Mouse (Mus musculus): Measurements from ENCODE around the gene Chst4.

Chst4 gene

DNA sequence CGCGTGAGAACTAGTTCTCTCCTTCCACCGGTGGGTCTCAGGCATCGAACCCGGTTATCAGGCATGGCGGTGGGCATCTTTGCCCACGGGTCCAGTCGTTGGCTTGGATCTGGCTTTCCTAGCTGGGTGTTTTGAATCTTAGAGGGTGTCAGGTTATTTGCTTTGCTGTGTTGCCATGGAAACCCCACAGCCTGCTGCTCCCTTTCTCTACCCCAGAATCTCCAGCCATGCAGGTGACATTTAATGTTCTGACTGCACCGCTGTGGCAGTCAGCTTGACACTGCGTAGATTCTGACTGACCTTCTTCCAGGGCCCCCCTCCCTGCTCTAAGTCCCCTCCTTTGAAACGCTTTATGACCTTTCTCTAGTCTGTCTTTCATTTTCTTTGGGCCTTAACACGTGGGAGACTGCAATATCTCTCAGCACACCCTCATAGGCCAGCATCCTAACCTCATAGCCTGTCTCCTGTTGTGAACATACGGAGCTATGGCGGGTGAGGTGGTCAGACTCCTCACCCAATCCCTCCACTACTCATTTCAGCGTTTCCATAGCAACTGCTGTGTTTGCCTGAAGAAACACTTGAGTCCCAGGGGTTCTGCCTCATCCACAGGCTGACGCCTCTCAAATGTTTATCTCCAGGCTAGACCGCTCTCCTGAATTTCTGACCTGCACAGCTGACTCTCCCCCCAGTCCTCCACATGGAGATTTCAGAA is 33.1 kb downstream of the Chst4 start:
- no peak for DNase-seq (ENCODE audit: low spot score)

DNA sequence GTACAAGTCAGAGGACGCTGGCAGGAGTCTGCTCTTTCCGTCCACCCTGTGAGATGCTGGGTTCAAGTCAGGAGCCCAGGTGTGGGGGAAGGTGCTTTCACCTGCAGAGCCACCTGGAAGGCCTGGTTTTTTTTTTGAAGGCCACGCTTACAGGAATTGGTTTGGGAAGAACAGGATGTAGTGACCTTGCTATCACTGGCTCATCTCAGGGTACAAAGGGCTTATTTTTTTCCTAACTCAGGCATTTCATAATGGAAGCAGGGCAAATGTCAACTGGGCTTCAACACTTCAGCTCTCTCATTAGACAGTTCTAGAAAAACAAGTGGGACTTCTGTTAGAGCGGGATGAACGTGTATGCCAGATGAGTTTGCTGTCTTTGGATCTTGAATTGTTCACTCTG is 35.2 kb downstream of the Chst4 start:
- no peak for DNase-seq (ENCODE audit: low spot score)

DNA sequence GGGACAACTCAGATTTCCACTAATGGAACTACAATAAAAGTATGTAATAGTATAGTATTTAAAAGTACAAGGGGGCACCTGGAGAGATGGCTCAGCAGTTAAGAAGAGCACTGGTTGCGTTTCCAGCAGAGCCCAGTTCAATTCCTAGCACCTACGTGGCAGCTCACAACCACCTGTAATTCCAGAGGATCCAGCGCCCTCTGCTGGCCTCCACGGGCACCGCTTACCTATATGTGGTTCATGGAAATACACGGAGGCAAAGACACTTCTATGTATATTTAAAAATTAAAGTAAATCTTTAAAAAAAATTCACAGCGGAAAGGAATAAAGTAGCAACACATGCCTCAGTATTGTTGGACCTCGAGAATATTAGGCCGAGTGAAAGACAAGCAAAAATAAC is 36.6 kb downstream of the Chst4 start:
- no peak for DNase-seq (ENCODE audit: low spot score)

DNA sequence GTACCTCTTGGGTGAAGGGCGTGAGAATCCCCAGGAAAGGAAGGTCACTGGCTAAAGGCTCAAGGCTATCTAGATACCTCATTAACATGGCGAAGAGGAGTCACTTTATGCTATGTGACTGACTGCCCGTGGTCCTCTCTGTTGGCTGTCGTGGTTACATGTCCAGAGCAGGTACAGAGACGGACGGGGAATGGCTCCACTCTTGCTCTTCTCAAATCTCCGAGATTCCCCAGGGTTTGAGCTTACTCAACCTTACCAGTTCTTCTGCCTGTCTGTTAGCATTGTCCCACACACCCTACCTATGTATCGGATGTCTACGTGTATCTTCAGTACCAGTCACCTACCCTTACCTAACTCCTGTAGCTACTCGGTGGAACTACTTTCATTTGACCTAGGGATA is 39.6 kb downstream of the Chst4 start:
- DNase-seq (ENCODE audit: low spot score): no peak

DNA sequence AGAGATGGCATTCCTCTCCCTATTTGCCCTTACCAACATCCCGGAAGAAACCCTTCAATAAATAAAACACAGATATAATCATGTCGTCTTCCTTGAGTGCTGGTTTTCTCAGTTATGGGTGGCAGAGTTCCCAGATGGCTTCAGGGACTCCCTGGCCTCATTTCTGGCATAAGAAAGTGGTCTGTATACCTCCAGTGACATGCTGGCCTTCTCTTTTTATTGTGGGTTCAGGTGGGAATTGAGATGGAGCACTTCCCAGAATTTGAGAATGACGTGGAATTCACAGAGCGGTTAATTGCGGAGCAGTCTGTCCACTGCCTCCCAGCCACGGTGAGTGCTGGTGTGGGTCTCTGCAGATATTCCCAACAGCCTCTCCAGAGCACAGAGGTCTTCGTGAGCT is 41.5 kb downstream of the Chst4 start:
- no peak for DNase-seq (ENCODE audit: low spot score)

DNA sequence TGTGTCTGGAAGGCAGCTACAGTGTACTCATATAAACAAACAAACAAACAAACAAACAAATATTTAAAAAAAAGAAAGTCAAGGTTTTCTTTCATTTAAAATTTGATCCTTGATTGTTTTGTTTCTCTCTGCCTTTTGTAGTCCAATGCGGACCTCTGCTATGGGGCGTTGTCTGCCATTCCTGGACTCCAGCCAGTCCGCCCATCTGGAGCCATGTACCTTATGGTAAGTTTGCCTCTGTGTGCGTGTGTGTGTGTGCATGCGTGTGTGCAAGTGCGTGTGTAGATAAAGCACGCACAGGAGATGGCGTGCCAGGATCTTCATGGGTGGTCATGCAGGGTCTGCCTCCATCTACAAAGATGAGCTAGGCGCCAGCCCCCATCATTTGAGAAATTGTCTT is 42.2 kb downstream of the Chst4 start:
- no peak for DNase-seq (ENCODE audit: low spot score)

DNA sequence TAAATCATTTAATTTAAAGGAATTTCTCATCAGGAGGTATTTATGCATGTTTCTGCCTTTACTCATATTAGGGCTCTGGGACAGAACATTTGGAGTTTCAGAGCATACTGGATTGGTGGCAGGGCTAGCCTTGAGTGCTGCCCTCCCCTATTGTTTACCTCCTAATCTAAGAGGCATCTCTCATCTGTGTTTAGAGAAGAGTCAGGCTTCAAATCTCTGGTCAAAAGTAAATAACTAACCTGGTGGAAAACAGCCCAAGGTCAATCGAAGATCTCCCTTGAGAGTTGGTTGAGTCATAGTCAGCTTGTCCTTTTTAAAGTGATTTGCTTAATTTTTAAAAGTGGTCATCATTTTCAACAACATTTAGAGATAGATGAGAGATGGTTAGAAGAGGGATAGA is 46.6 kb downstream of the Chst4 start:
- DNase-seq (ENCODE audit: low spot score): no peak

DNA sequence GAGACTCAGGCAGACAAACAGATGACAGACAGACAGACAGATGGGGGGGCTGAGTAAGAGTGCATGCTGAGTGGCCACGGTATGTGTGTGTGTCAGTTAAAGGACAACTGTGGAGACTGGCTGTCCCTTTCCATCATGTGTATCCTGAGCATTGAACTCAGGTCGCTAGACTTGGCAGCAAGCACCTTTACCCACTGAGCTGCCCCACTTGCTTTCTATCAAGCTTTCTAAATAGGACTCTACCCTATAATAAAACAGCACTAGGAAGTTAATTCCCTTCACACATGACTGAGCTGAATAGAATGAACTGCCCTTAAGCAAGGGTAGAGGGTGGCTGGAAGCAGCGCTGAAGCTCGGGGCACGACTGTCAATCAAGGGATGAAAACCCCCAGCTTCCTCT is 47.4 kb downstream of the Chst4 start:
- no peak for DNase-seq (ENCODE audit: low spot score)

DNA sequence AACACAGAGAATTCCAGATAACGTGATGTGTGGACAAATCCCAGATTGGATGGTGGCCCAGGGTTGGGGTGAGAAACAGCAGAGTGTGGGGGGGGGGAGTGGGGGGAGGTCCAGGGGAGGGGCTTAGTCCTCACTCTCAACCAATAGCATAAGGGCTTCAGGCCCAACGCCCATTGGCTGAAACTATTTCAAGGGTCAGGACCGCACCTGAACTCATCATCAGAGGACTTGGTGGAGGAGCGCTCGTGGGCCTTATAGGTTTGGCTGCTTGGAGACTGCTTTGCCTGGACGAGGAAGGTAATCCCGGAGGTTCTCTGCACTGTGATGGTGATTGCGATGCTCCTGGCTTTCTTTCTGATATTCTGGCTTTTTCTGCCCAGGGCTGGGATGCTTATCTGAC is 49.3 kb downstream of the Chst4 start, which contains the start of gene Tat:
Tat (plus strand) TSS at position 214 of the 400 bp plus-strand sequence.
- DNase-seq (ENCODE audit: low spot score): no peak

DNA sequence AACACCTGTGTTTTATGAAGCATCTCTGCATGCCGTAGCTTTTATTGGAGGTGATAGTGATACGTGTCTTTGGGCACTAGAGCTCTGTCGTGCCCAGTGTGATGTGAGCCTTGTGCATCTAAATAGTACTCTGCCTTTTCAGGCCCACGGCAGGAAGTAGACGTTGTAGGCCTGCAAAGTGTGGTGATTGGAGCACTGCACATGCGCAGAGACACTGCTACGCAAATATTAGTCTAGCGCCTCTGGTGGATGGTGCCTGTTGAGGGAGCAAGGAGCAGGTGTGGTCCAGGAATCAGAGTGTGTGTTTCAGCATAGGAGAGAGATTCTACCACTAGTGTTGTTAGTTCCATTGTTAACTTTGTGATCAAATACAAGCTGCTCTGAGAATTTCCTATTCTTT is 50.4 kb downstream of the Chst4 start:
- DNase-seq (ENCODE audit: low spot score): no peak

DNA sequence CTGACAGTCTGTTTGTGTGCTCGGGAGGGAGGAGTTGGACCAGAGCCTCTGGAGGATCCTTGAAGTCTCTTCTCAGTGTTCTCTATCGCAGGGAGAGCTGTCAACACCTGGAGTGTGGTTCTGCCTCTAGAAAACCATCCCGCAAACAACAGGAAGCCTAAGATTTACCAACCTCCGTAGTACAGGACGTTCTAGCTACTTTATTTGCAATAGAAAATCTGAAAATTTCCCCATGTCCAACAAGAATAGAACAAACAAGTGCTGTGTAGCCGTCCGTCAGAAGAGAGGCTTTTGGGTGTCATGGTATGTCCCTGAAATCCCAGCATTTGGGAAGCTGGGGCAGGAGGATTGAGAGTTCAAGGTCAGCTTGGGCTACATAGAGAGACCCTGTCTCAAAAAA is 51.8 kb downstream of the Chst4 start:
- DNase-seq (ENCODE audit: low spot score): no peak

DNA sequence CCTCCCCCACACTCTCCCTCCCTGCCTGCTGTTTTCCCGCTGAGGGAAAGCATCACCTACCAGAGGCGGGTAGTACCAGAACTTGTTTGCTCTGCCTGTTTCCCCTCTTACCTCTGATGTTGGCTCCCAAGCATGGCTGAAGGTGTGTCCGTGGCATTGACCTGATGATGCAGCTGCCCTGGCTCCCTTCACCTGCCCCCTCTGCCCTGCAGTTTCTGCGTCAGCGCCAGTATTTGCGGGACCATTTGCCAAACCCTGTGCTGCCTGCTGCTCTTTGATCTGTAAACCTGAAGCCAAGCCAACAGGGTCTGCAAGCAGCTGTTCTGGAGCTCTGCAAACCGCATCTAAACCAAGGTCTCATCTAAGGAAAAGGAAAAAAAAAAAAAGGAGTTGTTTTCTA is 53.2 kb downstream of the Chst4 start:
- no peak for DNase-seq (ENCODE audit: low spot score)

DNA sequence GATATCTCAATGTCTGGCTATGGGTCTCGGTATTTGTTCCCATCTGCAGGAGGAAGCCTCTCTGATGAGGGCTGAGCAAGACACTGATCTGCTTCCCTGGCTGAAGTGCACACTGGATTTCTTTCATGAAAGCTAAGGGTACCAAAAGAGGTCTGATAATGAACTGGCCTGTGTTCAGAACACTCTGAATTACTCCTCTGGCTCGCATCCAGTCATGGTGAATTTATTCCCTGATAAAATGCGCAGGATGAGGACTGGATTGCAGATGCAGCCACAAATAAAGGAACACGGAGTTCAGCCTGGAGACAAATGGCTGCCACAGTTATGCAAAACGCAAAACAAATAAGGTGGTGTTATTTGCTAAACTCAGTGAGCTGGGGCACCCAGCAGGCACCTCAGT is 55.6 kb downstream of the Chst4 start:
- DNase-seq (ENCODE audit: low spot score): no peak

DNA sequence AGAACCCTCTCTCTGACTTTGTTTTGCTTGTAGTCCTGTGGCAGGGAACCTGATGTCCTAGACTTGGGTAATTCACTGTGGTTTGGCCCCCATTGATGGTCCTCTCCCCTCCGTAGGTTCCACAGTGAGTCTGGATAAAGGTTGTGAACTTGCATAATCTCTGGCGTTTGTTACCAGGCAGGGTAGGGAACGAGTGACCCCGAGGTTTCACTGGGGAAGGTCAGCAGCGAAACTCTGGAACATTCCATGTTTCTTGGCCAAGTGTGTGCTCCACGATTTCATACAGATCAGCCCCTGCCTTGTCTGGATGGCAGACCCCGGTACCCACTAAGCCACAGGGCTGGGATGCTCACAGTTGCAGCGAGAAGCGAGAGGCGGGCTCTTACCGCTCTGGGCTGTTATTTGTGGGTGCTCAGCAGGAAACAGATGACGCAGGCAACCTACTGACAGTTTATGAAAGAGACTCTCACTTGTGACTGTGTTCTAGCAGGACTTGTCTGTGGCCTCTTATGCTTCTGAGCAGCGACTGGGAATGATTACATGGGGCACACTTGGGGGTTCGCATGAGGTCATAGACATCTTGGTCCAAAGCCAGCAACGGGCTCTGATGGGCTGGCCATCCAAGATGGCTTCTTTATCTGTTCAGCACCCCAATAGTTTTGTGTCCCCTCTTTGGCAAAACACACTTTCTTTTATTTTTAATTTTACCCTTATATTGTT is 57.0 kb downstream of the Chst4 start:
- DNase-seq (ENCODE audit: low spot score): no peak

DNA sequence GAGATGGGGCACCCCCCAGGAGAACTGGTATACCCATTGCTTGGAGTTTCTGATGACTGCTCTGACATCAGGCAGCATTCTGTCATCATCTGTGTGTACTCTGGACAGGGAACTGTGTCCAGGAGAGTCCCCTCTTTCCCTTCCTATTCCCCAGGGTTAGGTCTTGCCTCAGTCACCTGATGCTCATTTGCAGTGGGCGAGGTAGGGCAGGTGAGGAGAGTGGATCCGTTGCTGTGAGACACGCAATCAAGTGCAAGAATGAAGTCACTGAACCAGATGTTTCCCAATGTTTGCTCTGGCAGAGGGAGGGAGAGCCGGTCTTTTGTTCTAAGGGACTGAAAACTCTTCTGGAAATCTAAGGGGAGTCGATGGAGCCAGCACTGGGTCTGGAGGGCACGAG is 60.2 kb downstream of the Chst4 start:
- no peak for DNase-seq (ENCODE audit: low spot score)

All from T-cell, adult 2 months (primary cell).